Mouse (Mus musculus): ENCODE data around the gene Tbkbp1. TPM values are rescaled to one million over a fixed set of nuclear protein-coding genes. Genes with fewer than 3 reads are reported as not detected.

Tbkbp1 gene
- total RNA-seq, 2 experiments from 2014 or later, result 4.0 to 6.1 TPM

DNA sequence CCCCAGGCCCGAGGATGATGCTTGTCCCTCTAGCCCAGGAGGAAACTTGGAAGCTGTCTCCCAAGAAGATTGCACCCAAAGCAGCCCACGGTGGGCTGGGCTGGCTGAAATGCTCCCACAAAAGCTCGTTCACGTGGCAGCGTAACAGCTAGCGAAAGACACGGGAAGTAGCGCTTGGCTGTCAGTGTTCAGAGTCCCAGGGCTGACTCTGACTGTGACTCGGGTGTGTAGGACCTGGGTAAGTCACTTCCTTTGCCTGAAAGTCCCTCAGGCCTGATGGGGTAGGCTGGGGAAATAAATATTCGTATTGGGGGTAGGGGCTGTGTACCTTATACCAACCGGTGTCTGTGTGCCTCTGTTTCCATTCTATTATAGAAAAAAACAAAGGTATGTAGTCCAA lies 35.5 kb downstream of the Tbkbp1 start:
- no peak for TF ChIP-seq CTCF (IDR thresholded peaks at IDR 0.05)
- peak overlapping the region; percentile 70; the same call in 1 of the 2 replicates for H3K4me3 ChIP-seq
- DNase-seq, result no peak
- intact Hi-C loops (cut with DNase I), result no loop called here
- H3K27ac ChIP-seq, result no peak overlapping the region

DNA sequence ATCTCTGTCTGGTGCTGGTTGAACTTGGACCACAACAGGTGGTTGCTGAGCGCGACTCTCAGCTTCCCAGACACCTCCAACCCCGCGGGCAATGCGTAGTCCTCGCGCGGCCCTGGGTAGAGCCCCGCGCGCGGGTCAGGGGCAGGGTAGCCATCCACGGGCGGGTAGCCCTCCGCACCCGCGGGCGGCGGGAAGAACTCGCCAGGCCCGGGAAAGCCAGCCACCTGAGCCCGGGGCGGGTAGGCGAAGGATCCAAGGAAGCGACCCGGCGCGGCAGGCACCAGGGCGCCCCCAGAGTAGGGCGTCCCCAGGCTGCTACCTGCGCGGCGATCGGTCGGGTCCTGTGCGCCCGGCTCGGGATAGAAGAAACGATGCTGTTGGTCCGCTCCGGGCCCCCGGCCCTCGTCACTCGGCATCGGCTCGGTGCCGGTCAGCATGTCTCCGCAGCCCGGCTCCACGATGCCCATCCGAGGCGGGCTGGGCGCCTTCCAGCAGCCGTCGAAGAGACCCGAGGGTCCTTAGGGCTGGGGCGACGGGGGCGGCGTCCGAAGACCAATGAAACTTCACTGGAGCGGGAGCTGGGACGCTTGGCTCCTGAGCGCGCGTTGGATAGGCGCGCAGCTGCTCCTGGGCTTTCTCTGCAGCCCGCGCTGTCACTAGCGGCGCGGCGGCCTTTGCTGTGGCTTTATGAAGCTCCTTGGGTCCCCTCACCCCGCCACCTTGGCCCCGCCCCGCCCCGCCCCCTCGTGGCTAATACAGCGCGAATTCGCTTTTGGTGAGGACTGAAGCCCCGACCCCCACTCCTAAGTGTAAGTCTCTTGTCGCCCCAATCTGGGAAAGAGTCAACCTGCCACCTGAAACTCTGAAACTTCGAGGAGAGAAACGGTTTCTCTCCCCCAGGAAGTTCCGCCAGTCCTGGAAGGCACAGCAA lies 36.4 kb downstream of the Tbkbp1 start, which contains the start of gene Tbx21:
Gene Tbx21 (minus strand): TSS at position 661 of the 931 bp plus-strand sequence.
- no peak for DNase-seq
- no peak for TF ChIP-seq CTCF (IDR thresholded peaks at IDR 0.05)
- intact Hi-C loops (cut with DNase I), result no loop called here

DNA sequence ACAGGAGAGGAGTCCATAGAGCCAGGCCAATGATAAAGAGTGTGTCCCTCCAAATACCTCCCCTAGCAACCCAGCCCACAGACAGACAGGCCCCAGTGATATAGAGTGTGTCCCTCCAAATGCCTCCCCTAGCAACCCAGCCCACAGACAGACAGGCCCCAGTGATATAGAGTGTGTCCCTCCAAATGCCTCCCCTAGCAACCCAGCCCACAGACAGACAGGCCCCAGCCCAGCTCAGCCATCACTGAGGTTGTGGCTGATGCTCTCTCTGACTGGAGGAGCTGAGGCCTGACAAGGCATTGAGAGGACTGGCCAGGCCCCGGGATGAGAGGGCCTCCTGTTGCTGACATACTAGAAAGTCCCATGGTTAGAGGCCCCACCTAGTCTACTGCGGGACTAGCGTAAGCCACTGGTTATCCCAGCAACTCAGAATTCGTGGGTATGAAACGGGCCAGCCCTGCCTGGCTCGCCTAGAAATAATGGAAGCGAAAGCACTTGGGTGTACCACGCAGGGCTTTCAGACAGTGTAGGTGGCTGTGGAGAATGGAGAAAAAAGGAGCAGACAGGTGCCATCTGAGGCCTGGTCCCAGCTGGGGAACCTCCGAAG lies 38.7 kb downstream of the Tbkbp1 start:
- DNase-seq, result no peak
- Histone ChIP-seq H3K27ac (no peak overlapping the region), H3K4me3 (no peak overlapping the region)
- no peak for TF ChIP-seq CTCF (IDR thresholded peaks at IDR 0.05)
- intact Hi-C loops (cut with DNase I), result no loop called here

More for the DNA sequence above, 36.4 kb downstream of the Tbkbp1 start, which contains the start of gene Tbx21:
- Histone ChIP-seq H3K4me3 (peak within 1 kb of the TSS; percentile 70), H3K27ac (peak within 1 kb of the TSS; percentile 4; the same call in 1 of the 2 replicates)

DNA sequence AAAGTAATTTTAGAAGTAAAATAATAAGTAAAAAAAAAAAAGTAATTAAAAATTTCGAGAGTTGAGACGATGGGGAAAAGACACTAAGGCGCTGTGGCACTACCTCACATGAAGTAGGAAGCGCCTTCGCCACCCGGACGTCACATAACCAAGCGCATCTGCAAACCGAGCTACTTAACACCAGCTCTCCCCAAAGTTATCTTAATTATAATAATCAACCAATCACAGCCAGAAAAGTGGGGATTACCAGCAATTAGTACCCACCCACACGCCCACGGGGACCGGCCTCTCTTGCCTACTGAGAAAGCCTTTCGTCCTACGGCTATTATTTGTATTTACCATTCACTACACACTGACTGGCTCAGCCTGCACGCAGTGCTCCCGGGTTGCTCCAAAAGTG lies 42.3 kb downstream of the Tbkbp1 start:
- Histone ChIP-seq H3K4me3 (no peak overlapping the region), H3K27ac (no peak overlapping the region)
- no peak for DNase-seq
- no peak for TF ChIP-seq CTCF (IDR thresholded peaks at IDR 0.05)
- intact Hi-C loops (cut with DNase I), result loop anchor here (10.0 kb wide), 1 partner anchor 156 kb away; no protein-coding TSS in a partner anchor

DNA sequence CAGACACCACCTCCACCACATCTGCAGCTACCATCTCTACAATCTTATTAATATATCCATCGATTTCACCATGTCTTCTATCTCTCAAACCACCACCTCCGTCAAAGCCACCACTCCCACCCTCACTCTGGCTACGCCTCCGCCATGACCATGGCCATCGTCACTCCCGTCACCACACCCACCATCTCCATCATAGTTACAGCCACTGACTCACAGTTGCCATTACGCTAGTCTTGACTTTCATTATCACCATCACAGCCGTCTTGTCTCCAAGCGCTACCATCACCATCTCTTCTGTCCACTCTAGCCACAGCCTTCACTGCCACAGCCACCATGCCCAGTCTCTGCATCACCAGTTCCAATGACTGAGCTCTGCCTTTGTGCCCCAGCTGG lies 47.2 kb downstream of the Tbkbp1 start:
- intact Hi-C loops (cut with DNase I), result loop anchor here (10.0 kb wide), 1 partner anchor 161 kb away; no protein-coding TSS in a partner anchor

DNA sequence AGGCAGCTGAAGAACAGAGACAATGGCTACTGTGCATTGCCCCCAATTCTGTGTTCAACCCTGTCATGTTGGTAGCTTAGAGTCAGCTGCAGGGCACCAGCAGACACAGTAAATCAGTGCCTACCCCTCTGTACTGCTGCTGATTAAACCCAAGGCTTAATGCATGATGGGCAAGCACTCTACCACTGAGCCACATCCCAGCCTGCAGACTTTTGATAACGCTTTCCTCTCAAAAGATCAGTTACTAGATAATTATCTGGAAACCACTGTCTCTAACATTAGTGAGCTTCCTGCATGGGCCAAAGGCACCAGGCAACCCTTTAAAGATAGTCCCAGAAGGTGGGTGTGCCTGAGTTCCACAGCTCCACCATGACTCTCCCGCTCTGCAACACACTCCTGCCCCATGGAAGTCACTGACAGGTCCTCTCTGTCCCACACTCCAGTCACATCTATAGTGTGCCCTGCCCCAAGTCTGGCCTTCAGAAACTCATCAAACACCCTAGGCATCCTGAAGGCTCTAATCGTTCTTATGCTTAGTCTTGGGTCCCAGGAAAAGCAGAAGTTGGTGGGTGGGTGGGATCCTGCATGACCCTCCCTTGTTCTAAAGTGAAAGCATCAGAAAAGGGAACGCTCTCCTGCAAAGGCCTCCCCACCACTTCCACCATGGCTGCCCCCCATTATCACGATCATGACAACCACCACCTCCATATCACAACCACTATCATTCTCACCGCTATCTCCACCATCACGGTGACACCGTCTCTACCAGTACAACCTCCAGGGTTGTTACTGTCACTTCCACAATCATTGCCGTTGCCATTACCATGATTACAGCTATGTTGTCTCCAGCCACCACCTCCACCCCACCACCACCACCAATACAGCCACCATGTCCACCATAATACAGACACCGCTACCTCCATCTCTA lies 47.9 kb downstream of the Tbkbp1 start:
- peak; percentile 2 for DNase-seq
- no peak overlapping the region for H3K4me3 ChIP-seq
- intact Hi-C loops (cut with DNase I), result loop anchor here (10.0 kb wide), 1 partner anchor 161 kb away; no protein-coding TSS in a partner anchor
- TF ChIP-seq CTCF (IDR thresholded peaks at IDR 0.05), result no peak
- no peak overlapping the region for H3K27ac ChIP-seq

More for the DNA sequence above, 47.2 kb downstream of the Tbkbp1 start:
- TF ChIP-seq CTCF (IDR thresholded peaks at IDR 0.05), result no peak
- no peak overlapping the region for H3K27ac ChIP-seq
- no peak overlapping the region for H3K4me3 ChIP-seq
- peak; percentile 8 for DNase-seq

DNA sequence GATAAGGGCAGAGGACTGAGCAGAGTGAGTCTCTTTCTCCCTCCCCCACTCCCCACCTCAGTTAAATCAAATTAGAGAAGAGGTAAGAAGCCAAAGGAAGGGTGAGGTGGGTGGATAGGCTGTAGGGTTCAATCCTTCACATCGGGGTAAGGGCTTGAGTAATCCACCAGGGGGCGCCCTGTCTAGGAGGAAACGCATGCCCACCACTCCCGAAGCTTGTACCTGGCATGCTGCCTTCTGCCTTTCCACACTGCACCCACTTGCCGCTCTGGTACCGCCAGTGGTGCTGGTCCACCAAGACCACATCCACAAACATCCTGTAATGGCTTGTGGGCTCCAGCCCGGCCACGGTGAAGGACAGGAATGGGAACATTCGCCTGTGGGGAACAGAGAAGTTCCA lies 49.6 kb downstream of the Tbkbp1 start:
- H3K27ac ChIP-seq, result no peak overlapping the region
- peak; percentile 78 for DNase-seq
- H3K4me3 ChIP-seq, result no peak overlapping the region
- peak; percentile 87 for TF ChIP-seq CTCF (IDR thresholded peaks at IDR 0.05)
- intact Hi-C loops (cut with DNase I), result loop anchor here (1.0 to 10.0 kb wide), 3 partner anchors 45 to 163 kb away; no protein-coding TSS in a partner anchor

DNA sequence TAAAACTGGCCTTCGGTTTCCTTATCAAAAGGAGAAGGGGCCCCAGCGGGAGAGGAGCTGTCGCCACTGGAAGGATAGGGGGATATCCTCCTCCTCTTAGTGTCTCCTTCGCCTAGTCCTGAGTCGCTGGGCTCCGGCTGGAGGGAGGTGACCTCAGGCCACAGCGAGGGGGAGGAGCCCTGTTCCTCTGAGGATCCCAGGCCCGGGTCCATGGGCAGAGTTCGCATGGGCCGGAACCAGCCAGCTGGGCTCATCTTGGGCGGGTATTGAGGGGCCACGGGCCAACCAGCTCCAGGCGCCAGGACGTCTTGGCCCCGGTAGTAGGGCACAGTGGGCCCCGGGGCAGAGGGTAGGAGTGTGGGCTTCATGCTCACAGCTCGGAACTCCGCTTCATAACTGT lies 52.5 kb downstream of the Tbkbp1 start:
- no peak for TF ChIP-seq CTCF (IDR thresholded peaks at IDR 0.05)
- intact Hi-C loops (cut with DNase I), result no loop called here
- peak; percentile 74 for DNase-seq
- H3K4me3 ChIP-seq, result peak overlapping the region; percentile 62
- peak overlapping the region; percentile 66 for H3K27ac ChIP-seq

DNA sequence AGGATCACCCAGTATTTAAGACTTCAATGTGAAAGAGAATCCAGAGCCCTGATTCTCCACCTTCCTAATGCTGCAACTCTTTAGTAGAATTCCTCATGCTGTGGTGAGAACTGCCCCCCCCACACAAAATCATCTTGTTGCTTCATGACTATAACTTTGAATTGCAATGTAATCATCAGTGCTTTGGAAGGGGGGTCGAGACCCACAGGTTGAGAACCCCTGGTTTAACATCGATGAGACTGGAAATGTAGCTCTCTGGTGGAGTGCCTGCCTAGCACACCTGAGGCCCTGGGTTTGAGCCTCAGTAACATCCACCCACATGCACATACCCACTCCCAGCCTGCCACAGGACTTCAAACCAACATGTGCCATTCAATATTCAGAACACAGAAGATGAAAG lies 56.7 kb downstream of the Tbkbp1 start:
- TF ChIP-seq CTCF (IDR thresholded peaks at IDR 0.05), result no peak
- DNase-seq, result no peak
- Histone ChIP-seq H3K27ac (no peak overlapping the region), H3K4me3 (no peak overlapping the region)
- intact Hi-C loops (cut with DNase I), result no loop called here

DNA sequence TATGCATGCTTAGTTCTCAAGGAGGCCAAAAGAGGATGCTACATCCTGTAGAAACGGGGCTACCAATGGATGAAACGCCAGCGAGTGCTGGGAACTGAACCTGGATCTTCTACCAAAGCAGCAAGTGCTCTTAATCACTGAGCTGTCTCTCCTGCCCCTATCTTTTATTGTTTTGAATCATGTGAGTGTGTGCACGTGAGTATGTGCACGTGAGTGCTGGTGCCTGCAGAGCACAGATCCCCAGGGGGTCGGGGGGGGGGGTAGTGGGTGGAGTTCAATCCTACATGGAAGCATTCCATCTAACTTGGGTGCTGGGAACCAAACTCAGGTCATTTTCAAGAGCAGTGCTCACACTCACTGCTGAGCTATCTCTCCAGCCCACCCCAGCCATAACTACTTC lies 64.9 kb downstream of the Tbkbp1 start:
- intact Hi-C loops (cut with DNase I), result no loop called here
- no peak overlapping the region for H3K27ac ChIP-seq
- TF ChIP-seq CTCF (IDR thresholded peaks at IDR 0.05), result no peak
- no peak for DNase-seq
- H3K4me3 ChIP-seq, result no peak overlapping the region

Small RNA genes lying within 50 kb of the gene (microRNA-seq; reads per million reads assigned to microRNA genes)
- not detected for gene Mir7235

Other genes with a start within 250 kb of the Tbkbp1 start
- gene Cdk5rap3, start 235.0 kb downstream of the Tbkbp1 start, total RNA-seq (2021), result 10 to 100 TPM; 21.5 to 24.0 TPM
- gene Prr15l, start 223.4 kb downstream of the Tbkbp1 start, total RNA-seq (2021), result not detected
- 1 to 10 TPM; 7.4 to 8.2 TPM for gene Pnpo, start 207.5 kb downstream of the Tbkbp1 start, total RNA-seq (2021)
- gene Sp2, start 168.5 kb downstream of the Tbkbp1 start, total RNA-seq (2021), result 10 to 100 TPM; 10.4 to 11.0 TPM
- under 1 TPM in 1 of 2 experiments, not detected in 1; 0.10 TPM for gene Sp6, start 138.1 kb downstream of the Tbkbp1 start, total RNA-seq (2021)
- 10 to 100 TPM; 10.4 to 11.4 TPM for gene Scrn2, start 121.6 kb downstream of the Tbkbp1 start, total RNA-seq (2021)
- not detected for gene Lrrc46, start 110.1 kb downstream of the Tbkbp1 start, total RNA-seq (2021)
- 10 to 100 TPM; 36.9 to 50.7 TPM for gene Mrpl10, start 109.9 kb downstream of the Tbkbp1 start, total RNA-seq (2021)
- gene Osbpl7, start 100.9 kb downstream of the Tbkbp1 start, total RNA-seq (2021), result 1 to 10 TPM; 2.2 to 4.3 TPM
- gene Tbx21, start 36.2 kb downstream of the Tbkbp1 start, total RNA-seq (2021), result under 1 TPM; 0.17 to 0.48 TPM
- 10 to 100 TPM; 49.2 to 58.9 TPM for gene Kpnb1, start 36.4 kb upstream of the Tbkbp1 start, total RNA-seq (2021)
- 10 to 100 TPM; 57.6 to 77.2 TPM for gene Npepps, start 129.1 kb upstream of the Tbkbp1 start, total RNA-seq (2021)
- 10 to 100 TPM; 34.1 to 50.7 TPM for gene Mrpl45, start 164.2 kb upstream of the Tbkbp1 start, total RNA-seq (2021)
- under 1 TPM in 1 of 2 experiments, not detected in 1; 0.03 TPM for gene Gpr179, start 200.6 kb upstream of the Tbkbp1 start, total RNA-seq (2021)
- gene Socs7, start 211.1 kb upstream of the Tbkbp1 start, total RNA-seq (2021), result 10 to 100 TPM; 43.2 to 48.6 TPM